Mouse (Mus musculus) embryonic fibroblast, embryonic 13.5 days (primary cell): ENCODE measurements around the gene Cnn3.

Source experiments
- CTCF ChIP-seq: IDR thresholded peaks from 2 replicates; pipeline ENCODE4 v1.5.1; 2011; ENCODE audit warnings: mild to moderate bottlenecking, control low read depth, low read length, moderate library complexity, borderline replicate concordance; ENCODE audit not compliant: insufficient read depth
- POLR2A ChIP-seq: IDR thresholded peaks from 2 replicates; pipeline ENCODE4 v1.6.1; 2011; ENCODE audit warnings: low read depth, mild to moderate bottlenecking, control low read depth, low read length, moderate library complexity

GRCm38 (mm10) chr3:121474738-121475137 is 48.4 kb downstream of the Cnn3 start:
- TF ChIP-seq CTCF (no peak), POLR2A (no peak)
